Mouse (Mus musculus): ENCODE results near the gene Calr.
A peak's percentile ranks its signal among the peaks of the same experiment; 100 is the strongest.

Calr gene

GRCm38 (mm10) chr8:84846722-84847572 lies at the start of gene Calr:
Gene Calr (minus strand): TSS chr8:84846934.
- DNase-seq: peak; percentile 99

GRCm38 (mm10) chr8:84895963-84896362 lies 49.2 kb upstream of the Calr start:
- DNase-seq: no peak

DNA sequence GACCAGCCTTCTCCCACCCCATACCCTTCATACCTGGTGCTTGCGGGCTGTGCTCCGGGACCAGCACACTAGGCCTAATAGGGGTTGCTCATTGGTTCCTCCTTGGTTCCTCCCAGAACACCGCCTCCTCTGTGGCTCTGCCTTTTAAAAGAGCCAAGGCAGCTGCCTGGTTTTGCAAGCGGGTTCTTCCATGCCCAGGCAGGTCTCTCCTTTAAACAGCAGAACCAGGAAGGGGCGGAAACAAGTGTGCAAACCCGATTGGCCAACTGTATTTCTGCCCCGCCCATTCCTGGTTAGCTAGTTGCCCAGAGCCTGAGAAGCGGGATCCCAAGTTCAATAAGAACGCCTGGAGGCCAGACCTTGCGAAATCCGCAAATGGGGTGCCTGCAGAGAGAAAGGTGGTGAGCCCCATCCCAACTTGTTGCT lies 47.0 kb upstream of the Calr start, which contains the start of gene Gcdh:
Gcdh (minus strand) TSS at position 213 of the 426 bp plus-strand sequence.
- peak; percentile 72 for DNase-seq

DNA sequence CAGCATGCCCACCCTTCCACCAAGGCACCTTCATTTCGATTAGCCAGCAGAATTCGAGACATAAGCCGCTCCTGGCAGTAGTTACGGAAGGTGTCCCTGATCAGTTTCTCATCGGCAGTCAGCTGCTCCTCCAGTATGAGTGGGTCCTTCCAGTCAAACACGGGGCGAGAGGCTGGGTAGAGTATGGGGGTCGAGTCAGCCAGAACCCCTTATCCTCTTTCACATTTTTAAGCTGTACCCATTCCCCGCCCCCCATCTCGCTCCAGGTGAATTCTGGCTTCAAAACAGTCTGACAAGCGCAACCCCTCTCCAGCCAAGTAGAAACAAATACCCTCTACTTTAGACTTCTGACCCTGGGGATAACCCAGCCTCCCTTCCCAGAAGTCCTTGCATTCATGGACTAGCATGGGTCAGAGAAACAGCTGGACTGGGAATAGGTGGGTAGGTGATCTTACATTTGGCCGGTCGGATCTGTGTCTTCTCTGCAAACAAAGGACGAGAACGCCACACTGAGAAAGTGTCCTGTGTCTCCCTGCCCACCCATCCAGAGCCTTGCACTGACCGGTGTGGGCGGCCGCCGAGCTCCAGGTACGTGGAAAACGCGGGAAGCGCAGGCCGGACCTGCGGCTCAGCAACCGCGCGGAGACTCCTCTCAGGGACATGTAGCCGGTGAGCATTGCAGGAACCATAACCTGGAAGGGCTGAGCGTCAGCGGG lies 46.4 kb upstream of the Calr start:
- no peak for DNase-seq

- DNase-seq: no peak
These were observed 42.4 kb upstream of the Calr start for GRCm38 (mm10) chr8:84889141-84889540.

- DNase-seq: no peak
These were observed 41.5 kb upstream of the Calr start for GRCm38 (mm10) chr8:84888280-84888679.

- DNase-seq: no peak
These were observed 38.0 kb upstream of the Calr start for GRCm38 (mm10) chr8:84884728-84885127.

DNA sequence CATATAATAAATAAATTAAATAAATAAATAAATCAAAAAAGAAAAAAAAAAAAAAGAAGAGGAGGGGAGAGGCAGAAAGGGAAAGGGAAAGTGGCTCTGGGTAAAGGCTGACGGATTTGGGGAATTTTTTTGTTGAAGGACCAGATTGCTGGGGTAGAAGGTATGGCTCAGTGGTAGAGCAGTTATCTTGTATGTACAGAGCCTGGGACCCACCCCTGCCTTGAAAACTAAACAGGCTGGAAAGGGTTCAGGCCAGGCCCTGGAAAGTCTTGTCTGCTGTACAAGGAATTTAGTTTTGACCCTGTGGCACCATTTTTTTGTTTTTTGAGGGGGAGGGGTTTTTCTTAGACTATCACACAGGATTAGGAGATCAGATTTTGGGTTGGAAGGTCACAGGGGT lies 32.2 kb upstream of the Calr start:
- DNase-seq: no peak

GRCm38 (mm10) chr8:84877297-84878035 lies 30.7 kb upstream of the Calr start:
- DNase-seq: no peak

DNA sequence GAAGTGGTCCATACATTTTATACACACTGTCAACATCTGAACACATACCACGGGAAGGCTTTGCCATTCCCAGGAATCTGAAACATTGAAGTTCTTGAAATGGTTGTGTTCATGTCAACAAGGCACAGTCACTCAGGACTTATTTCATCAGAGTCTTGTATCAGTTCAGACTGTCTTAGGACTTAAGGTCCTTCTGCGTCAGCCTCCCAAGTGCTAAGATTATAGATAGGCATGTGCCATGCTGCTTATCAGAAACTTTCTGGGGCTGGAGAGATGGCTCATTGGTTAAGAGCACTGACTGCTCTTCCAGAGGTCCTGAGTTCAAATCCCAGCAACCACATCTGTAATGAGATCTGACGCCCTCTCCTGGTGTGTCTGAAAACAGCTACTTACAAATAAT lies 27.6 kb upstream of the Calr start:
- DNase-seq: no peak

- no peak for DNase-seq
These were observed 26.3 kb upstream of the Calr start for GRCm38 (mm10) chr8:84873016-84873415.

GRCm38 (mm10) chr8:84872309-84872965 lies 25.7 kb upstream of the Calr start:
- DNase-seq: peak; percentile 29

- peak; percentile 80 for DNase-seq
These were observed 24.9 kb upstream of the Calr start, which contains the start of gene Syce2 for GRCm38 (mm10) chr8:84871376-84872308. Gene Syce2 (plus strand): TSS chr8:84872111.

DNA sequence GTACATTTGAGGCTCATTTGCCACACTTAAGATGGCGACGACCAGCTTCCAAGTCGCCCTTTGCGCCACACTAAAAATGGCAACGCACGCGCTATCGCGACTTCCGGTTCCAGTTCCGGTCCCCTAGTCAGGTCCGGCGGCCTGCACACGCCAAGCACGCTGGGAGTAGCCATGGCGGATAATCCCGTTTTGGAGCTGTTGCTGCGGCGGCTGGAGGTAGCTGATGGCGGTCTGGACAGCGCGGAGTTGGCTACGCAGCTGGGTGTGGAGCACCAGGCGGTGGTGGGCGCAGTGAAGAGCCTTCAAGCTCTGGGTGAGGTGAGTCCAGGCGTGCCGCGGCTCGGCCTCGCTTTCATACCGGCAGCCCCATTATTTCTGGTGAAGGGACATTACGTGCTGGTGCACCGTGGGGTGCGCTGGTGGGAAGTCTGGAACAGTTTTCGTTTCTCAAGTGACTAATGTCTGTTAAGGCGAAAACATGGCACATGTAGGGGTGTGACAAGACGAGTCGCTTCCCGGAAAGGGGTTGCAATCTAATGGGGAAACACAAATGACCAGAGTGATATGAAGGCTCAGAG lies 10.2 kb upstream of the Calr start, which contains the start of gene Farsa:
Farsa (plus strand) TSS at position 126 of the 578 bp plus-strand sequence.
- DNase-seq: peak; percentile 88

DNA sequence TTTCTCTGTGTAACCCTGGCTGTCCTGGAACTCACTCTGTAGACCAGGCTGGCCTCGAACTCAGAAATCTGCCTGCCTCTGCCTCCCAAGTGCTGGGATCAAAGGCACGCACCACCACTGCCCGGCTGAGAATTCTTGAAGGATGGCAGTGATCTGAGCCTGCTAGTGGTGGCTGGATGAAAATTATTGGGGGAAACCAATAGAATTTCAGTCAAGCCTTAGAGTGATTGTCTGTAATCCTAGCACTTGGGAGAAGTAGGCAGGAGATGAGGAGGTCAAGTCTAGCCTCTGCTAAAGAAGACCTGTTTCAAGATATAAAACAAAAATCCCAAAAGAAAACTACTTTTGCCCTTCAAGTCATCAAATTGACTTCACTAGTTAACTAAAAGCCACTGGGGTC lies 9.7 kb upstream of the Calr start:
- no peak for DNase-seq

DNA sequence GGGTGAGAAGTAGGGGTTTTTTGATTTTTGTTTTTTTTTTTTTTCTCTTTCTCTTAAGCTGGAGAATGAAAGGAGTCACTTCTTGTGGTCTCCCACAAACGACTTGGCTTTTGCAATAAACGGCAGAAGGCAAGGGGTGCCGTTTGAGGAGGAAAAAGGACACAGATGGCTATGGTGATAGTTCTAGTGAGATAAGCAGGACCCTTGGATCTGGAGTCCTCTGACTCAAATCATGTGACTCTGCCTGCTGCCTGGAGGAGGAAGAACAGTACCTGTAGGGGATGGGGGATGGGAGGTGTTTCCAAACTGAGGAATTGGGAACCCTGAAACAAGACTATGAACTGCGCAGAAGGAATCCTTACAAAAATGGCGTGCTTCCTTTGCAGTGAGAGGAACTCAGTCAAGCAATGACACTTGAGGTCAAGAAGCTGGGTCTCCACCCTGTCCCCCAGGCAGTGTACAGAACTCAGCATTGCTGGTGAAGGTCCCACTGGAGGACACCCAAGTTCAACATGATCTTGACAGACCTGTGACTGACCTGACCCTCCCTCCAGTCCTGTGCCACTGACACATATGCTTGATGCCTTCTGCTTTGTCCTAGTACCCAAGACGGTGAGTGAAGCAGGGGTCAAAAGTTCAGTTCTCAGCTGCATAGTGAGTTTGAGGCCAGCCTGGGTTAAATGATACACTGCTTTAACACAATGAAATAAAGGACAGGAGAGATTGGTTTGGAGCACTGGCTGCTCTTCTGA lies 1.1 kb upstream of the Calr start:
- DNase-seq: no peak

DNA sequence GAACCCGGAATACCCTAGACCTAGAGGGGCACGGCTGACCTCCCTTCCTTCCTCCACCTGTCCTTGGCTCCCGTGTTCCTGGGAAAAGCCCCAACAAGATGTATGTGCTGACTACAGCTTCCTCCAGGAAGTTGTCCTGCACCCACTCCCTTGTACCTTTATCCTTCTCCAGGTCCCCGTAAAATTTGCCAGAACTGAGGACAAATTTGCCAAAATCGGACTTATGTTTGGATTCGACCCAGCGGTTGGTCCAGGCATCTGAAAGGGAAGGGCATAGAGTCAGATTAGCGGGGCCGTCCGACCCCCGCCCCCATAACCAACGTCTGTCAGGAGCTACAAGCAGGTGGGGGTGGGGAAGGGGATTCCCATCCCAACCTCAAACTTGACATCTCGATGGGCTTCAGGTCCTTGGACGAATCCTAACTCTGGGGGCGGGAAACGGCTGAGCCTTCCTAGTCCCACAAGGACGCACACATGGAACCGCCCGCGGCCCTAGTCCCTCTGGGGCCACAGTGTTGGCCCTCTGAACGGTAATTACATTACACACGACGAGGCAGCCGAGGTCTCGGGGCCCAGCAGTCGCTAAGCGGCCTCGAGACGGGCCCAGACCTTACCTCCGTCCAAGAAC lies 526 bp downstream of the Calr start:
- DNase-seq: no peak

- DNase-seq: peak; percentile 43
These were observed 1.2 kb downstream of the Calr start for GRCm38 (mm10) chr8:84845355-84846093.

Data from right cerebral cortex, postnatal 4 days (tissue).